ENCODE assay signal across 20 mouse cellular contexts in the genomic region with DNA sequence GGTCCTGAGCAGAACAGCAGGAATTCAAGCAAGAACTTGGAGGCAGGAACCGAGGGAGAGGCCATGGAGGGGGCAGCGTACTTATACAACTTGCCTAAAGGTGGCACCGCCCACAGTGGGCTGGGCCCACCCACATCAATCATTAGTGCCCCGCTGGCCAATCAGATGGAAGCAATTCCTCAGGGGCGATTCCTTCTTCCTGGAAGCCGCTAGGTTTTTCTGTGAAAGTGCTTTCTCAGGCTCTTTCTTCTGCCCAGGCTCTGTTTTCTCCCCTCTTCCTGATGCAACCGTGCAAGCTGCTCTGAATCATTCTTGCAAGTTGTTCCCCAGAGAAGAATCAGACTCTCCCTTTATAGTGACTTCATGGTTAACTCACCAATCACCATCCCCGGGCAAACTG.
DNase-seq lines count a peak whose midpoint lies in the region; ATAC-seq lines count a peak whose summit lies in the region.
"Had no signal": no experiment of that assay in that cellular context is flagged by ENCODE, and none has a peak within 500 bp of the region (broad histone marks: within the 10 kb centered on the region; RNA-seq: fewer than 3 reads in every experiment).

No protein-coding gene starts in this region.

- 0 out of 2 replicates have a peak overlapping the region, but pooled peaks have one; percentile 19 for H3K27ac ChIP-seq in neural tube, embryonic 15.5 days (replicated peaks)
- no peak overlapping the region for H3K27ac ChIP-seq in forebrain, embryonic 16.5 days (ENCODE audit: low read length)
- H3K27ac ChIP-seq in hindbrain, embryonic 10.5 days, result no peak overlapping the region
- H3K27ac ChIP-seq: heart, embryonic 15.5 days; hindbrain, postnatal 0 days; limb, embryonic 12.5 days; liver, embryonic 14.5 days had no signal

- H3K9ac ChIP-seq in neural tube, embryonic 15.5 days (replicated peaks), result no peak overlapping the region
- H3K9ac ChIP-seq in forebrain, embryonic 16.5 days (replicated peaks; ENCODE audit: low read depth, low read length), result no peak overlapping the region
- H3K9ac ChIP-seq: heart, embryonic 15.5 days; limb, embryonic 12.5 days; liver, embryonic 14.5 days had no signal

- no peak overlapping the region for H3K4me2 ChIP-seq in neural tube, embryonic 15.5 days
- H3K4me2 ChIP-seq in forebrain, embryonic 16.5 days (ENCODE audit: low read length), result no peak overlapping the region
- H3K4me2 ChIP-seq: heart, embryonic 15.5 days; limb, embryonic 12.5 days had no signal

- no peaks in the 10 kb centered on the region for H3K9me3 ChIP-seq in neural tube, embryonic 15.5 days (replicated peaks)
- no peaks in the 10 kb centered on the region for H3K9me3 ChIP-seq in forebrain, embryonic 16.5 days (ENCODE audit: control insufficient read depth, low read length)
- no peaks in the 10 kb centered on the region for H3K9me3 ChIP-seq in hindbrain, embryonic 10.5 days
- H3K9me3 ChIP-seq: heart, embryonic 15.5 days; limb, embryonic 12.5 days had no signal

- H3K27me3 ChIP-seq in neural tube, embryonic 15.5 days (replicated peaks), result no peaks in the 10 kb centered on the region
- no peaks in the 10 kb centered on the region for H3K27me3 ChIP-seq in forebrain, embryonic 16.5 days (replicated peaks; ENCODE audit: control insufficient read depth, insufficient read depth, low read length)
- no peaks in the 10 kb centered on the region for H3K27me3 ChIP-seq in hindbrain, embryonic 10.5 days (ENCODE audit: insufficient read depth, poor library complexity, severe bottlenecking)
- H3K27me3 ChIP-seq: CH12.LX; heart, embryonic 15.5 days; limb, embryonic 12.5 days; megakaryocyte, embryonic 14.5 days had no signal

- no peaks in the 10 kb centered on the region for H3K36me3 ChIP-seq in neural tube, embryonic 15.5 days
- no peaks in the 10 kb centered on the region for H3K36me3 ChIP-seq in forebrain, embryonic 16.5 days (ENCODE audit: control insufficient read depth, insufficient read depth)
- peaks cover 5% of the 10 kb centered on the region; the same call in 1 of the 2 replicates for H3K36me3 ChIP-seq in hindbrain, embryonic 10.5 days
- H3K36me3 ChIP-seq: heart, embryonic 15.5 days; limb, embryonic 12.5 days had no signal

- DNase-seq in neural tube, embryonic 10.5 days (ENCODE audit: extremely low spot score, low spot score), result no peak
- peak; percentile 87 for DNase-seq in ZHBTc4 (ENCODE audit: low read depth, low spot score)
- peak; percentile 11 to 34 for DNase-seq in gastrocnemius, adult 8-10 months (ENCODE audit: low spot score in 2 of 2)
- DNase-seq in skeletal muscle tissue, adult 2 months (ENCODE audit: low read depth, low spot score), result peak; percentile 57
- no peak for DNase-seq in lung, postnatal 4 days
- DNase-seq in hindbrain, embryonic 10.5 days (ENCODE audit: low spot score), result no peak
- DNase-seq: adrenal gland, postnatal 25 days; cerebellum, postnatal 10 days; kidney, adult 8-10 months; retina, postnatal 1 day; thymus, postnatal 4 days had no signal

- WGBS in neural tube, embryonic 15.5 days, result 80% methylated on average over 8 of the region's 8 CpGs
- 92% methylated on average over 8 of the region's 8 CpGs for WGBS in forebrain, embryonic 16.5 days
- 86% methylated on average over 8 of the region's 8 CpGs for WGBS in hindbrain, embryonic 10.5 days

- peaks cover 13% of the 10 kb centered on the region for H3K4me1 ChIP-seq in neural tube, embryonic 15.5 days
- H3K4me1 ChIP-seq in forebrain, embryonic 16.5 days (replicated peaks; ENCODE audit: control insufficient read depth, insufficient read depth, low read length), result no peaks in the 10 kb centered on the region
- peaks cover 4% of the 10 kb centered on the region; the same call in 1 of the 2 replicates for H3K4me1 ChIP-seq in hindbrain, embryonic 10.5 days (replicated peaks)
- H3K4me1 ChIP-seq: heart, embryonic 15.5 days; megakaryocyte, embryonic 14.5 days had no signal

- ATAC-seq in neural tube, embryonic 15.5 days (ENCODE audit: low FRiP score), result no peak
- no peak for ATAC-seq in forebrain, embryonic 16.5 days
- ATAC-seq: hindbrain, postnatal 0 days; lung, postnatal 0 days had no signal

- H3K4me3 ChIP-seq in neural tube, embryonic 15.5 days (replicated peaks), result no peak overlapping the region
- H3K4me3 ChIP-seq in forebrain, embryonic 16.5 days (replicated peaks; ENCODE audit: low read length), result no peak overlapping the region
- H3K4me3 ChIP-seq in hindbrain, embryonic 10.5 days, result no peak overlapping the region
- H3K4me3 ChIP-seq: heart, embryonic 15.5 days; limb, embryonic 12.5 days; megakaryocyte, embryonic 14.5 days had no signal

Comparison
In these comparisons a context has a peak if more than half of its experiments do, and no peak if none do; other contexts are left out.
1. DNase-seq: peak in ZHBTc4 (single experiment), gastrocnemius, adult 8-10 months (2 of 2) and skeletal muscle tissue, adult 2 months (single experiment); none in neural tube, embryonic 10.5 days (single experiment), lung, postnatal 4 days (0 of 2) and hindbrain, embryonic 10.5 days (single experiment).